Mouse (Mus musculus): ENCODE data around the gene Kcna1. TPM values are rescaled to one million over a fixed set of nuclear protein-coding genes. Genes with fewer than 3 reads are reported as not detected.

Kcna1 gene
- polyA plus RNA-seq, 1 experiment from 2014 or later, result not detected

DNA sequence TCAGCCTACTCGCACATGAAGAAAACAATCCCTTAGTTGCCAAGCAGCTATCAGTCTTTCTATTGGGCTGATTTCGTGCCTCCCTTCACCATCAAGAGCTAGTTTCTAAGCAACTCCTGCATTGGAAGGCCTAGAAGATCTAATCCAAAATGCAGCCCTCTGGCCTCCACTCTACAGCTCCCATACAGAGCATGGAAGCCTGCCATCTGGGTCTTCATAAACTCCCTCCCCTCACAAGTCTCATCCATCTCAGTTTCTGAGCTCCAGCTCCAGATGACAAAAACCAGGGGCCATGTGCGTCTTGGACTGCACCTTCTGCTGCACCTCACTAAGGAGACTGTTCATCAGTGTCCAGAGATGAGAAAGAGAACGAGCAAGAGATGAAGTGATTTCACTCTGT lies 52.8 kb downstream of the Kcna1 start:
- H3K36me3 ChIP-seq (replicated peaks; ENCODE audit: insufficient read depth, low read length), result no peaks in the 10 kb centered on the region
- TF ChIP-seq EP300 (IDR thresholded peaks at IDR 0.05; ENCODE audit: low read depth) (no peak), CTCF (IDR thresholded peaks at IDR 0.05; ENCODE audit: low read depth) (no peak)
- H3K4me3 ChIP-seq (ENCODE audit: low read depth, low read length), result no peak overlapping the region
- H3K9me3 ChIP-seq (ENCODE audit: low read length), result no peaks in the 10 kb centered on the region
- DNase-seq, result no peak
- H3K9ac ChIP-seq (replicated peaks), result no peak overlapping the region
- 68% methylated on average over 4 of the region's 4 CpGs for WGBS (ENCODE audit: insufficient replicate concordance)
- no peaks in the 10 kb centered on the region for H3K27me3 ChIP-seq (ENCODE audit: insufficient read depth, low read length)
- no peak overlapping the region for H3K27ac ChIP-seq (ENCODE audit: low read depth)
- no peak overlapping the region for H3K4me2 ChIP-seq (ENCODE audit: low read depth, low read length)
- no peaks in the 10 kb centered on the region for H3K4me1 ChIP-seq (ENCODE audit: insufficient read depth)
- no peak for ATAC-seq

Other genes starting within 250 kb of the Kcna1 start
- gene Kcna5, start 111.0 kb downstream of the Kcna1 start, polyA plus RNA-seq (2015; fragmentation: Nextera tagmentation; extraction: Ambion mirVana), result 0.05 and 0.09 TPM in 2 replicates
- gene Kcna6, start 94.3 kb upstream of the Kcna1 start, polyA plus RNA-seq (2015; fragmentation: Nextera tagmentation; extraction: Ambion mirVana), result 0.05 TPM in 1 of 2 replicates, not detected in the other
- 166 and 175 TPM in 2 replicates for gene Ndufa9, start 202.8 kb upstream of the Kcna1 start, polyA plus RNA-seq (2015; fragmentation: Nextera tagmentation; extraction: Ambion mirVana)
- not detected in 2 replicates for gene Akap3, start 206.7 kb upstream of the Kcna1 start, polyA plus RNA-seq (2015; fragmentation: Nextera tagmentation; extraction: Ambion mirVana)

All from liver, postnatal 0 days (tissue).